Mouse (Mus musculus): ENCODE data around the gene Bzw1. TPM values are rescaled to one million over a fixed set of nuclear protein-coding genes. Genes with fewer than 3 reads are reported as not detected.

Gene Bzw1
- 189 and 199 TPM in 2 replicates for polyA plus RNA-seq (2012; rRNA removed)

DNA sequence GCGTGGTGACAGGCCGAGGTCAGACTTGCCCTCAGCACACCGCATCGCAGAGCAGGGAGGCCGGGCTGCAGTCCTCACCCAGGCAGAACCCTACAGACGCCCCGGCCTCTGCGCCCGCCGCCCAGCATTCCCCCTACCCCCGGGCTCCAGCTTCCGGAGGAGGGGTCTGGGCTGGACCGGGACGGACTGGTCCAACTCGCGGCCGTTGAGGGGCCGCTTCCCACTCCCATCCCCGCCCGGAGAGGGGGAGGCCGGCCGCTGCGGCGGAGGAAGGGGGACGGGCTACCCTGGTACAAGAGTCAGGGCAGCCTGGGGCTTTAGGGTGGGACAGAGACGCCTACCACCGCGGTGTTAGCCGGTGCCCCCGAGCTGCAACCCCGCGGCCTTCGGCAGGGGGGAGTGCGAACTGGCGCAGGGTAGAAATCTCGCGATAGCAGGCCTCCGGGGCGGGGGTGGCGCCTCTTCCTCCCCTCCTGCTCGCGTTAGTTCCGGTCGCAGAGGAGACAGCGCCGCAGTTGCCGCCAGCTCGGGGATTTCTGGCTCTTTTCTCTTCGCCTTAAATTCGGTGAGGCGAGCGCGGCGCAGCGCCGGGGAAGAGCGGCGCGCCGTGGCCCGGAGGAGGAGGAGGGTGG lies at the start of gene Bzw1:
TSS of gene Bzw1 (plus strand) at position 247 of the 632 bp plus-strand sequence.

DNA sequence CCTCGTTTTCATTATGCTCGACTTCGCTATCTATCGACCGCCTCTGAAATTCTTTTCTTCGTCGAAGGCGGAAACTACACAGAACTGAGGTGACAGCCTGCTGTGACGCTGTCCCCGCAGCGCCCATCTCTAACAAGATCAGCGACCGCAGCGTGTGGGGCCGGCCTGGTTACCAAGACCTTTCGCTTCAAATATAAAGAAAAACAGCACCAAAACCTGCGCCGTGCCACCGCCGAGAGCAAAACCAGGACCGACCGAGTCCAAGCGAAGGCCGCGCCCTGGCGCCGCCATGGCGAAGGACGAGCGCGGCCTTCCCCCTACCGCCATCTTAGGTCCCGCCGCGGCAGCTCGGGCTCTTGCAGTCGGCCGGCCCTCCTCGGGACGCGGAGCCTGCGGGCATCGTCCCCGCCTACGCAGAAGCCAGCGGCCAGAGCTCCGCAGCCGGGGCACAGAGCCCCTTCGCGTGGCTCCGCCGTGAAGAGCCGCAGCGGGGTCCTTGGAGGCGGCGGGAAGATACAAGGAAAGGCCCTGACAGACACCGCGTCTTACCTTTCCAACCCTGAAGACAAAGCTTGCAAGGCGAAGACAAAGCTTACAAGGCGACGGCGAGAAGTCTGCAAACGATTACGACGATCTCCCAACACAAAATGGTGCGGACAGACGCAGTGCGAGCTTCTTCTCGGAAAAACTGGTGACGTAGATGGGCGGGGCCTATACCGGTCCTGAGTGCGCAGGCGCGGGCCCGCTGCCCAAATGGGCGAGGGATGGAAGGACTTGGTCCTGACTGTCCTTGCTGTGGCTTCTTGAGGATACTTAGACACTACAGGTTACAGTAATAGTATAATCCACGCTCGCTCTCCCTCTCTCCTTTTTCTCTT lies 30.9 kb downstream of the Bzw1 start, which contains the start of gene Clk1:
TSS of gene Clk1 (minus strand) at position 696 of the 878 bp plus-strand sequence.

DNA sequence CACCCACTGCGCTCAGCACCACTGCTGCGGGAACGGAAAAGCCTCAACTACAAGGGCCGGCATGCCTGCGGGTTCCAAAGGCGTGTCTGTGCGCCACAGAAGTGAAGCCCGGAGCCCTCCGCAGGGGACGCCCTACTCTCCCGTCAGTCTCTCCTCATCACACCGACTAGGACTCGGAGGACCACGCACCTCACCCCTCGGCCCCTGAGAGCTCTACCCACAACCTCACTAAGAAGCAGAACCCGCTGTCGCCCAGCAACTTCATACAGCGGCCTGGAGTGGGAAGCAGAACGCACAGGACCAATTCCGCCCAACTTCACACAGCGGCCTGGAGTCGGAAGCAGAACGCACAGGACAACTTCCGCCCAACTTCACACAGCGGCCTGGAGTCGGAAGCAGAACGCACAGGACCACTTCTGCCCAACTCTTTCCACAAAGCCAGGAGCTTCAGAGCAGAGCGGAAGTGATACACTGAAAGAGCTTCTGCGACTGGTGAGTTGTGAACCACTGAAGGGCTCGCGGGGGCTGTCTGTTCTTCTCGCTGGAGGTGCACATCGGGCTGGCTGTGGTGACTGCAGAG lies 52.5 kb downstream of the Bzw1 start, which contains the start of the genes Nif3l1 and Ppil3:
TSS of gene Nif3l1 (plus strand) at position 9 of the 580 bp plus-strand sequence.
TSS of gene Ppil3 (minus strand) at position 344 of the 580 bp plus-strand sequence.

Other genes with a start within 250 kb of the Bzw1 start
- 0.10 and 0.20 TPM in 2 replicates for gene Aox4, start 182.5 kb upstream of the Bzw1 start, polyA plus RNA-seq (2012; rRNA removed)
- 0.01 TPM in 1 of 2 replicates, not detected in the other for gene Aox2, start 114.6 kb upstream of the Bzw1 start, polyA plus RNA-seq (2012; rRNA removed)
- 323 and 471 TPM in 2 replicates for gene Clk1, start 31.2 kb downstream of the Bzw1 start, polyA plus RNA-seq (2012; rRNA removed)
- 35.1 and 56.6 TPM in 2 replicates for gene Nif3l1, start 52.3 kb downstream of the Bzw1 start, polyA plus RNA-seq (2012; rRNA removed)
- 45.6 and 54.6 TPM in 2 replicates for gene Ppil3, start 52.6 kb downstream of the Bzw1 start, polyA plus RNA-seq (2012; rRNA removed)
- gene Orc2, start 112.2 kb downstream of the Bzw1 start, polyA plus RNA-seq (2012; rRNA removed) = 34.0 and 41.0 TPM in 2 replicates
- gene Fam126b, start 193.4 kb downstream of the Bzw1 start, polyA plus RNA-seq (2012; rRNA removed) = 1.5 and 4.2 TPM in 2 replicates
- gene Ndufb3, start 193.5 kb downstream of the Bzw1 start, polyA plus RNA-seq (2012; rRNA removed) = 136 and 241 TPM in 2 replicates